Mouse (Mus musculus) c-Kit-positive CD71-positive TER-119-positive erythroid progenitor cells, embryonic 14.5 days (primary cell): ENCODE measurements around the gene Ppfia1.

Experiments
- DNase-seq: peaks from one replicate; pipeline ENCODE4 v3.0.0-alpha.2; 2013; ENCODE audit warnings: low spot score

Ppfia1 gene

GRCm38 (mm10) chr7:144549904-144550566 lies 3.5 kb downstream of the Ppfia1 start:
- DNase-seq: no peak

GRCm38 (mm10) chr7:144545231-144545630 lies 8.3 kb downstream of the Ppfia1 start:
- DNase-seq: no peak

- no peak for DNase-seq
Observed at GRCm38 (mm10) chr7:144541351-144541750, 12.2 kb downstream of the Ppfia1 start.

- DNase-seq: peak; percentile 60
Observed at GRCm38 (mm10) chr7:144539146-144539545, 14.4 kb downstream of the Ppfia1 start.

- DNase-seq: no peak
Observed at GRCm38 (mm10) chr7:144538030-144538644, 15.4 kb downstream of the Ppfia1 start.

GRCm38 (mm10) chr7:144536367-144536766 lies 17.2 kb downstream of the Ppfia1 start:
- DNase-seq: no peak

GRCm38 (mm10) chr7:144534773-144535172 lies 18.8 kb downstream of the Ppfia1 start:
- DNase-seq: no peak

- DNase-seq: no peak
Observed at GRCm38 (mm10) chr7:144531585-144532378, 21.7 kb downstream of the Ppfia1 start.

- no peak for DNase-seq
Observed at GRCm38 (mm10) chr7:144529851-144530250, 23.7 kb downstream of the Ppfia1 start.

GRCm38 (mm10) chr7:144527723-144528221 lies 25.8 kb downstream of the Ppfia1 start:
- DNase-seq: no peak

- no peak for DNase-seq
Observed at GRCm38 (mm10) chr7:144526649-144527048, 26.9 kb downstream of the Ppfia1 start.

GRCm38 (mm10) chr7:144524427-144525191 lies 28.9 kb downstream of the Ppfia1 start:
- DNase-seq: peak; percentile 21

- peak; percentile 77 for DNase-seq
Observed at GRCm38 (mm10) chr7:144523415-144523814, 30.1 kb downstream of the Ppfia1 start.

GRCm38 (mm10) chr7:144521927-144522326 lies 31.6 kb downstream of the Ppfia1 start:
- no peak for DNase-seq

- DNase-seq: no peak
Observed at GRCm38 (mm10) chr7:144519852-144520251, 33.7 kb downstream of the Ppfia1 start.

GRCm38 (mm10) chr7:144516711-144517110 lies 36.8 kb downstream of the Ppfia1 start:
- DNase-seq: no peak

- DNase-seq: no peak
Observed at GRCm38 (mm10) chr7:144509090-144509489, 44.4 kb downstream of the Ppfia1 start.

GRCm38 (mm10) chr7:144506807-144507206 lies 46.7 kb downstream of the Ppfia1 start:
- DNase-seq: no peak

GRCm38 (mm10) chr7:144503959-144504358 lies 49.6 kb downstream of the Ppfia1 start:
- DNase-seq: no peak

GRCm38 (mm10) chr7:144492931-144493330 lies 60.6 kb downstream of the Ppfia1 start:
- peak; percentile 42 for DNase-seq

- no peak for DNase-seq
Observed at GRCm38 (mm10) chr7:144490201-144490873, 63.2 kb downstream of the Ppfia1 start.
